Mouse (Mus musculus) embryonic facial prominence, embryonic 14.5 days (tissue): Measurements from ENCODE around the gene Slc16a3. TPM values are rescaled to one million over a fixed set of nuclear protein-coding genes. Genes with fewer than 3 reads are reported as not detected.

Experiments used
- ATAC-seq: fragments of 200-750 bp; cut with Nextera tagmentation; 2 replicates; pipeline ENCODE4 v1.8.0; 2017; ENCODE audit warnings: low read depth, moderate number of reproducible peaks, moderate TSS enrichment
- DNase-seq: peaks from one replicate; pipeline ENCODE4 v3.0.0-alpha.2; 2015; ENCODE audit warnings: low spot score
- H3K27ac ChIP-seq: fragments of 300-500 bp; sonication (generic); replicated peaks from 2 replicates; pipeline ENCODE4 v1.5.1; 2014; ENCODE audit warnings: low read depth, mild to moderate bottlenecking, low read length, moderate library complexity
- H3K27me3 ChIP-seq: fragments of 300-500 bp; sonication (generic); replicated peaks from 2 replicates; pipeline ENCODE4 v1.6.1; 2014; ENCODE audit warnings: low read length; ENCODE audit not compliant: control insufficient read depth, insufficient read depth
- H3K36me3 ChIP-seq: fragments of 300-500 bp; sonication (generic); 2 replicates; pipeline ENCODE4 v1.6.1; 2014; ENCODE audit warnings: low read length, mixed read lengths; ENCODE audit not compliant: control insufficient read depth, insufficient read depth
- H3K4me1 ChIP-seq: fragments of 300-500 bp; sonication (generic); 2 replicates; pipeline ENCODE4 v1.6.1; 2014; ENCODE audit warnings: antibody characterized with exemption, low read length; ENCODE audit not compliant: control insufficient read depth, insufficient read depth
- H3K4me2 ChIP-seq: fragments of 300-500 bp; sonication (generic); 2 replicates; pipeline ENCODE4 v1.6.1; 2014; ENCODE audit warnings: low read depth, mild to moderate bottlenecking, low read length, moderate library complexity, mixed read lengths
- H3K4me3 ChIP-seq: fragments of 300-500 bp; sonication (generic); 2 replicates; pipeline ENCODE4 v1.5.1; 2014; ENCODE audit warnings: low read depth, mild to moderate bottlenecking, low read length
- H3K9ac ChIP-seq: fragments of 300-500 bp; sonication (generic); 2 replicates; pipeline ENCODE4 v1.6.1; 2014; ENCODE audit warnings: low read depth, mild to moderate bottlenecking, low read length, moderate library complexity, mixed read lengths
- H3K9me3 ChIP-seq: fragments of 300-500 bp; sonication (generic); 2 replicates; pipeline ENCODE4 v1.6.1; 2016; ENCODE audit warnings: low read length; ENCODE audit not compliant: control insufficient read depth
- WGBS: fragments of 180-500 bp; shearing (Covaris S2); extraction: QIAGEN DNeasy Blood & Tissue Kit; methylation state at CpG from one replicate; pipeline ENCODE4 v1.1.7; 2014; 5-methylcytosine and 5-hydroxymethylcytosine counted together
- polyA plus RNA-seq: library from polyadenylated mRNA; unstranded; fragments of >200 nt; fragmentation: Nextera tagmentation; extraction: Ambion mirVana; gene quantifications from 2 replicates; pipeline ENCODE4 v1.2.1, GENCODE M21; 2014

Slc16a3 gene
- polyA plus RNA-seq, 1 experiment from 2014 or later, result 35.2 TPM

- no peak overlapping the region for H3K27ac ChIP-seq
- H3K9ac ChIP-seq, result no peak overlapping the region
- no peaks in the 10 kb centered on the region for H3K9me3 ChIP-seq
- H3K4me2 ChIP-seq, result no peak overlapping the region
- no peaks in the 10 kb centered on the region for H3K27me3 ChIP-seq
- no peaks in the 10 kb centered on the region for H3K4me1 ChIP-seq
- no peak for DNase-seq
- H3K36me3 ChIP-seq, result peaks cover 99% of the 10 kb centered on the region
- 79% methylated on average over 6 of the region's 6 CpGs for WGBS
- ATAC-seq, result no peak
- no peak overlapping the region for H3K4me3 ChIP-seq
Observed at GRCm38 (mm10) chr11:120973318-120973717, 25.0 kb downstream of the Slc16a3 start.

- Histone ChIP-seq H3K9me3 (no peaks in the 10 kb centered on the region), H3K4me3 (no peak overlapping the region), H3K27ac (no peak overlapping the region), H3K9ac (no peak overlapping the region), H3K27me3 (no peaks in the 10 kb centered on the region), H3K36me3 (peaks cover 88% of the 10 kb centered on the region), H3K4me2 (no peak overlapping the region), H3K4me1 (no peaks in the 10 kb centered on the region)
- no peak for ATAC-seq
- no peak for DNase-seq
- 92% methylated on average over 8 of the region's 8 CpGs for whole genome bisulfite sequencing
Observed at GRCm38 (mm10) chr11:120979711-120980426, 31.6 kb downstream of the Slc16a3 start.

GRCm38 (mm10) chr11:120980427-120981035 is 32.3 kb downstream of the Slc16a3 start:
- Histone ChIP-seq H3K4me2 (no peak overlapping the region), H3K4me3 (no peak overlapping the region), H3K36me3 (peaks cover 86% of the 10 kb centered on the region), H3K27me3 (no peaks in the 10 kb centered on the region), H3K4me1 (no peaks in the 10 kb centered on the region), H3K9ac (no peak overlapping the region), H3K9me3 (no peaks in the 10 kb centered on the region), H3K27ac (no peak overlapping the region)
- ATAC-seq (no peak), DNase-seq (no peak)
- WGBS, result 81% methylated on average over 9 of the region's 9 CpGs

- WGBS, result 87% methylated on average over 4 of the region's 4 CpGs
- H3K27ac ChIP-seq, result no peak overlapping the region
- H3K9me3 ChIP-seq, result no peaks in the 10 kb centered on the region
- H3K4me1 ChIP-seq, result no peaks in the 10 kb centered on the region
- no peak overlapping the region for H3K9ac ChIP-seq
- peaks cover 88% of the 10 kb centered on the region for H3K36me3 ChIP-seq
- no peak overlapping the region for H3K4me3 ChIP-seq
- ATAC-seq (no peak), DNase-seq (no peak)
- no peaks in the 10 kb centered on the region for H3K27me3 ChIP-seq
- no peak overlapping the region for H3K4me2 ChIP-seq
Observed at GRCm38 (mm10) chr11:120981661-120982060, 33.4 kb downstream of the Slc16a3 start.

- DNase-seq (no peak), ATAC-seq (no peak)
- Histone ChIP-seq H3K27me3 (no peaks in the 10 kb centered on the region), H3K36me3 (peaks cover 83% of the 10 kb centered on the region), H3K4me2 (no peak overlapping the region), H3K9me3 (no peaks in the 10 kb centered on the region), H3K9ac (no peak overlapping the region), H3K27ac (no peak overlapping the region), H3K4me3 (no peak overlapping the region), H3K4me1 (no peaks in the 10 kb centered on the region)
Observed at GRCm38 (mm10) chr11:120982459-120982858, 34.2 kb downstream of the Slc16a3 start.

- H3K4me1 ChIP-seq, result peaks cover 19% of the 10 kb centered on the region
- H3K27ac ChIP-seq, result no peak overlapping the region
- ATAC-seq (no peak), DNase-seq (no peak)
- H3K27me3 ChIP-seq, result no peaks in the 10 kb centered on the region
- H3K9ac ChIP-seq, result no peak overlapping the region
- H3K36me3 ChIP-seq, result peaks cover 67% of the 10 kb centered on the region
- no peak overlapping the region for H3K4me3 ChIP-seq
- 80% methylated on average over 4 of the region's 4 CpGs for WGBS
- H3K4me2 ChIP-seq, result no peak overlapping the region
- H3K9me3 ChIP-seq, result no peaks in the 10 kb centered on the region
Observed at GRCm38 (mm10) chr11:120984448-120985330, 36.4 kb downstream of the Slc16a3 start.

- H3K4me3 ChIP-seq, result no peak overlapping the region
- ATAC-seq (no peak), DNase-seq (no peak)
- H3K27me3 ChIP-seq, result no peaks in the 10 kb centered on the region
- no peaks in the 10 kb centered on the region for H3K9me3 ChIP-seq
- WGBS, result 82% methylated on average over 3 of the region's 3 CpGs
- no peak overlapping the region for H3K4me2 ChIP-seq
- peaks cover 41% of the 10 kb centered on the region for H3K36me3 ChIP-seq
- no peak overlapping the region; the same call in 1 of the 2 replicates for H3K9ac ChIP-seq
- H3K27ac ChIP-seq, result no peak overlapping the region
- peaks cover 31% of the 10 kb centered on the region for H3K4me1 ChIP-seq
Observed at GRCm38 (mm10) chr11:120987608-120988007, 39.3 kb downstream of the Slc16a3 start.

- DNase-seq (no peak), ATAC-seq (no peak)
- Histone ChIP-seq H3K9me3 (no peaks in the 10 kb centered on the region), H3K4me1 (peaks cover 33% of the 10 kb centered on the region), H3K4me2 (peak overlapping the region; percentile 89), H3K27me3 (no peaks in the 10 kb centered on the region), H3K36me3 (peaks cover 33% of the 10 kb centered on the region), H3K9ac (peak overlapping the region; percentile 100), H3K4me3 (peak overlapping the region; percentile 100), H3K27ac (no peak overlapping the region)
- WGBS, result 79% methylated on average over 4 of the region's 4 CpGs
Observed at GRCm38 (mm10) chr11:120988410-120988809, 40.1 kb downstream of the Slc16a3 start.
